Mouse (Mus musculus) frontal cortex, adult 2 months (tissue): ENCODE data around the gene Olfr470. TPM values are rescaled to one million over a fixed set of nuclear protein-coding genes. Genes with fewer than 3 reads are reported as not detected.
"Not testable (repeated sequence)": the region's sequence is repeated elsewhere in the genome, so short reads cannot be mapped to it uniquely, and the experiment has no call there.

Experiments
- DNase-seq, 2 experiments: peaks; one replicate each; pipeline ENCODE4 v3.0.0; 2022; ENCODE audit warnings: low spot score in 1 of 2; ENCODE audit errors: extremely low spot score in 1 of 2
- polyA plus RNA-seq: library from polyadenylated mRNA; depleted of rRNA; stranded (reverse); fragments of >200 nt; gene quantifications from 2 replicates; pipeline ENCODE4 v1.2.3, GENCODE M21; 2012; rRNA removed

The Olfr470 gene
- not detected in 2 replicates for polyA plus RNA-seq

GRCm38 (mm10) chr7:107847390-107847789 is at the start of gene Olfr470:
TSS of gene Olfr470 (minus strand) at chr7:107847490.
- not testable (repeated sequence) for DNase-seq

GRCm38 (mm10) chr7:107841719-107842118 is 5.6 kb downstream of the Olfr470 start:
- DNase-seq, result peak in 1 of 2 experiments; percentile 20

GRCm38 (mm10) chr7:107825441-107825840 is 21.8 kb downstream of the Olfr470 start, which contains the start of gene Olfr469:
TSS of gene Olfr469 (minus strand) at chr7:107825541.
- DNase-seq, result not testable (repeated sequence)

GRCm38 (mm10) chr7:107823867-107824266 is 23.4 kb downstream of the Olfr470 start:
- not testable (repeated sequence) for DNase-seq

GRCm38 (mm10) chr7:107819442-107819841 is 27.8 kb downstream of the Olfr470 start:
- peak in 1 of 2 experiments; percentile 4 for DNase-seq

- no peak for DNase-seq
Observed at GRCm38 (mm10) chr7:107811963-107812362, 35.3 kb downstream of the Olfr470 start, which contains the start of gene Olfr467. TSS of gene Olfr467 (plus strand) at chr7:107812263.

GRCm38 (mm10) chr7:107802138-107802537 is 45.2 kb downstream of the Olfr470 start:
- DNase-seq, result no peak

GRCm38 (mm10) chr7:107801108-107801507 is 46.2 kb downstream of the Olfr470 start, which contains the start of gene Ovch2:
TSS of gene Ovch2 (minus strand) at chr7:107801208.
- no peak for DNase-seq

GRCm38 (mm10) chr7:107796500-107796899 is 50.8 kb downstream of the Olfr470 start:
- no peak for DNase-seq

Other genes with a start within 250 kb of the Olfr470 start
- gene 5330417H12Rik, start 222.3 kb downstream of the Olfr470 start, polyA plus RNA-seq, result not detected in 2 replicates
- 0.10 and 0.17 TPM in 2 replicates for gene Cyb5r2, start 89.5 kb downstream of the Olfr470 start, polyA plus RNA-seq
- gene Ovch2, start 46.3 kb downstream of the Olfr470 start, polyA plus RNA-seq, result not detected in 2 replicates
- not detected in 2 replicates for gene Olfr467, start 35.2 kb downstream of the Olfr470 start, polyA plus RNA-seq
- gene Olfr469, start 21.9 kb downstream of the Olfr470 start, polyA plus RNA-seq, result not detected in 2 replicates
- not detected in 2 replicates for gene Olfr472, start 50.4 kb upstream of the Olfr470 start, polyA plus RNA-seq
- not detected in 2 replicates for gene Olfr473, start 83.0 kb upstream of the Olfr470 start, polyA plus RNA-seq
- not detected in 2 replicates for gene Olfr474, start 107.2 kb upstream of the Olfr470 start, polyA plus RNA-seq
- not detected in 2 replicates for gene Olfr476, start 117.3 kb upstream of the Olfr470 start, polyA plus RNA-seq
- not detected in 2 replicates for gene Olfr477, start 139.2 kb upstream of the Olfr470 start, polyA plus RNA-seq
- gene Olfr478, start 186.5 kb upstream of the Olfr470 start, polyA plus RNA-seq, result not detected in 2 replicates
- not detected in 2 replicates for gene Olfr479, start 203.2 kb upstream of the Olfr470 start, polyA plus RNA-seq
- gene Olfr480, start 219.9 kb upstream of the Olfr470 start, polyA plus RNA-seq, result not detected in 2 replicates
- gene Olfr481, start 232.4 kb upstream of the Olfr470 start, polyA plus RNA-seq, result not detected in 2 replicates